Mouse (Mus musculus): ENCODE results near the gene Brca1. TPM values are rescaled to one million over a fixed set of nuclear protein-coding genes. Genes with fewer than 3 reads are reported as not detected.
"Not testable (repeated sequence)": the region's sequence is repeated elsewhere in the genome, so short reads cannot be mapped to it uniquely, and the experiment has no call there.

Gene Brca1
- polyA plus RNA-seq, 1 experiment from 2014 or later = 0.42 TPM

DNA sequence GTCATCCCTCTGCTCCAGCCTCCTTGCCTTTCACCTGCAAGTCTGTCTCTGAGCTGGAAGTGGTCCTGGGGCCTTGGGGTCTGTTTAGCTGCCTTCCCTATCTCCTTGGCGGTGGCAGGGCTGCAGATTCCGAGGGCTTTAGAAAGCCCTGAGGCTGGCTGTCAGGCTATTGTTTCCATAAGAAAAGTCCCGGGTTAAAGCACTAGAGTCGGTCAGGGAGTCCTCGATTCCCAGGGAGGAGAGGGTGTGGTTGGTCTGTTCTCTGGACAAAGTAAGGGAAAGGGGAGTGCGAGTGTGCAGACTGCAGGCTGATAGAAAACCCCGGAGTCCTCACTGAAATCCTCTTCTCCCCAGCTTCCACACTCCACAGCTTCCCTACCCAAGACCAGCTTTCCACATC lies 81.5 kb downstream of the Brca1 start:
- H3K9ac ChIP-seq (replicated peaks; ENCODE audit: low read depth) = no peak overlapping the region
- no peak overlapping the region for H3K4me3 ChIP-seq (ENCODE audit: low read depth, low read length)
- no peaks in the 10 kb centered on the region for H3K9me3 ChIP-seq (ENCODE audit: low read length)
- H3K27ac ChIP-seq (ENCODE audit: low read length) = no peak overlapping the region
- TF ChIP-seq EP300 (IDR thresholded peaks at IDR 0.05) (no peak), CTCF (IDR thresholded peaks at IDR 0.05) (no peak)
- no peaks in the 10 kb centered on the region for H3K27me3 ChIP-seq (replicated peaks; ENCODE audit: insufficient read depth, low read length)
- H3K4me1 ChIP-seq (ENCODE audit: insufficient read depth, low read depth, low read length) = no peaks in the 10 kb centered on the region; the same call in 1 of the 2 replicates
- H3K4me2 ChIP-seq (replicated peaks; ENCODE audit: low read depth, low read length) = no peak overlapping the region
- H3K36me3 ChIP-seq (ENCODE audit: insufficient read depth, low read length) = no peaks in the 10 kb centered on the region
- ATAC-seq (no peak), DNase-seq (ENCODE audit: low spot score) (no peak)
- WGBS = 49% methylated on average over 7 of the region's 7 CpGs

DNA sequence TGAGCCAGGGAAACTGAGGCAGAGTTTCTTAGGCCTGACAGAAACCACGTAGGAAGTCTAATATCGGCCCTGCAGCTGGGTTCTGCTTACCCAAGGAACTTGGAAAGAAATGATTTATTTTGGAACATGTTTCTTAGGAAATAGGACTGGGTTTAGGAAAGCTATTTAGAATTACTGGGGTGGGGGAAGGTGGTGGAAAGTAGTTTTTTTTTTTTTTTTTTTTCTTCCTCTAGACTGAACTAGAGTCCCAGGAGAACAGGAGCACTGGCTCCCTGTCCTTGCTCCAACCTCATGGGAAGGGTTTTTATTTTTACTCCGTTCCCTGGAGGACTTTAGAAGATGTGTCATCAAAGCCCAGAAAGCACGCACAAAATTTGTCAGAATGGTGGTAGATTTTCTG lies 82.6 kb downstream of the Brca1 start:
- Histone ChIP-seq H3K27me3 (replicated peaks; ENCODE audit: insufficient read depth, low read length) (no peaks in the 10 kb centered on the region), H3K27ac (ENCODE audit: low read length) (no peak overlapping the region), H3K9ac (replicated peaks; ENCODE audit: low read depth) (no peak overlapping the region), H3K36me3 (ENCODE audit: insufficient read depth, low read length) (no peaks in the 10 kb centered on the region), H3K4me2 (replicated peaks; ENCODE audit: low read depth, low read length) (peak overlapping the region; percentile 98; the same call in 1 of the 2 replicates), H3K4me3 (ENCODE audit: low read depth, low read length) (0 out of 2 replicates have a peak overlapping the region, but pooled peaks have one; percentile 77), H3K4me1 (ENCODE audit: insufficient read depth, low read depth, low read length) (peaks cover 1% of the 10 kb centered on the region; the same call in 1 of the 2 replicates), H3K9me3 (ENCODE audit: low read length) (no peaks in the 10 kb centered on the region)
- DNase-seq (ENCODE audit: low spot score) (no peak), ATAC-seq (no peak)
- 59% methylated on average over 4 of the region's 4 CpGs for WGBS
- no peak for TF ChIP-seq EP300 (IDR thresholded peaks at IDR 0.05)

DNA sequence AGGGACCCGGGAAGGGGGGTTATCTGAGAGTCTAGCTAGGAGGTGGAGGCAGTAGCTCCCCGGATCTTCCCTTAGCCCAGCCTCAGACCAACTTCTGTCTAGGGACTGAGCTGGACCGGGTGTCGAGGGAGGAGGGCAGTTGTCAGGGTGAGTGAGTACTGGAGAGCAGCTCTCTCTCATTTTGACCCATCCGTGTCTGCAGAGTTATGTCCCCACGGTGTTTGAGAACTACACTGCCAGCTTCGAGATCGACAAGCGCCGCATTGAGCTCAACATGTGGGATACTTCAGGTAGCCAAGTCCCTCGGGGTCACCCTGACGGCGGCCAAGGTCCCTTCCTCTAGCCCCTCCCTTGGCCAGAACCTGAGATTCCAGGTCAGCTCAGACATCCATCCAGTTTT lies 83.0 kb downstream of the Brca1 start:
- H3K36me3 ChIP-seq (ENCODE audit: insufficient read depth, low read length) = no peaks in the 10 kb centered on the region
- DNase-seq (ENCODE audit: low spot score) = no peak
- peak overlapping the region; percentile 32; the same call in 1 of the 2 replicates for H3K9ac ChIP-seq (replicated peaks; ENCODE audit: low read depth)
- peaks cover 6% of the 10 kb centered on the region; the same call in 1 of the 2 replicates for H3K4me1 ChIP-seq (ENCODE audit: insufficient read depth, low read depth, low read length)
- ATAC-seq = no peak
- WGBS = 5% methylated on average over 13 of the region's 13 CpGs
- H3K4me2 ChIP-seq (replicated peaks; ENCODE audit: low read depth, low read length) = peak overlapping the region; percentile 98
- TF ChIP-seq EP300 (IDR thresholded peaks at IDR 0.05) = no peak
- no peak for TF ChIP-seq CTCF (IDR thresholded peaks at IDR 0.05)
- H3K27me3 ChIP-seq (replicated peaks; ENCODE audit: insufficient read depth, low read length) = no peaks in the 10 kb centered on the region
- no peaks in the 10 kb centered on the region for H3K9me3 ChIP-seq (ENCODE audit: low read length)
- H3K4me3 ChIP-seq (ENCODE audit: low read depth, low read length) = peak overlapping the region; percentile 77
- H3K27ac ChIP-seq (ENCODE audit: low read length) = no peak overlapping the region

DNA sequence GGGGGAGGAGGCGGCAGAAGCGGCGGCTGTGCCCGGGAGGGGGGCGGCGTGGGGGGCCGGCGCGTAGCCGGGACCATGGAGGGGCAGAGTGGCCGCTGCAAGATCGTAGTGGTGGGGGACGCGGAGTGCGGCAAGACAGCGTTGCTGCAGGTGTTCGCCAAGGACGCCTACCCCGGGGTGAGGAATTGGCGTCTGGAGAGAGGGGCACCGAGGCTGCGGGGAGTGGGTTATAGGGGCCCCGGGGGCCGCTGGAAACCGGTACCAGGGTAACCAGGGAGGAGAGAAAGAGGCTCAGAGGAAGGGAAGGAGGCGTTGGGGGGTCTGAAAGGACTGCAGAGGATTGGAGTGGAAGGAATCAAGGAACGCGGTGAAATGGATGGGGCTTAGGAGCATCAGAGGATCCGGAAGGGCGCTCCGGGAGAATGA lies 83.5 kb downstream of the Brca1 start:
- WGBS = under 1% methylated on average over 22 of the region's 31 CpGs
- peak overlapping the region; percentile 32 for H3K9ac ChIP-seq (replicated peaks; ENCODE audit: low read depth)
- H3K27ac ChIP-seq (ENCODE audit: low read length) = no peak overlapping the region
- H3K9me3 ChIP-seq (ENCODE audit: low read length) = no peaks in the 10 kb centered on the region
- DNase-seq (ENCODE audit: low spot score) (peak; percentile 39), ATAC-seq (no peak)
- no peaks in the 10 kb centered on the region for H3K36me3 ChIP-seq (ENCODE audit: insufficient read depth, low read length)
- H3K4me1 ChIP-seq (ENCODE audit: insufficient read depth, low read depth, low read length) = peaks cover 10% of the 10 kb centered on the region; the same call in 1 of the 2 replicates
- peak overlapping the region; percentile 98 for H3K4me2 ChIP-seq (replicated peaks; ENCODE audit: low read depth, low read length)
- H3K4me3 ChIP-seq (ENCODE audit: low read depth, low read length) = peak overlapping the region; percentile 77
- TF ChIP-seq CTCF (IDR thresholded peaks at IDR 0.05) (no peak), EP300 (IDR thresholded peaks at IDR 0.05) (no peak)
- H3K27me3 ChIP-seq (replicated peaks; ENCODE audit: insufficient read depth, low read length) = no peaks in the 10 kb centered on the region

DNA sequence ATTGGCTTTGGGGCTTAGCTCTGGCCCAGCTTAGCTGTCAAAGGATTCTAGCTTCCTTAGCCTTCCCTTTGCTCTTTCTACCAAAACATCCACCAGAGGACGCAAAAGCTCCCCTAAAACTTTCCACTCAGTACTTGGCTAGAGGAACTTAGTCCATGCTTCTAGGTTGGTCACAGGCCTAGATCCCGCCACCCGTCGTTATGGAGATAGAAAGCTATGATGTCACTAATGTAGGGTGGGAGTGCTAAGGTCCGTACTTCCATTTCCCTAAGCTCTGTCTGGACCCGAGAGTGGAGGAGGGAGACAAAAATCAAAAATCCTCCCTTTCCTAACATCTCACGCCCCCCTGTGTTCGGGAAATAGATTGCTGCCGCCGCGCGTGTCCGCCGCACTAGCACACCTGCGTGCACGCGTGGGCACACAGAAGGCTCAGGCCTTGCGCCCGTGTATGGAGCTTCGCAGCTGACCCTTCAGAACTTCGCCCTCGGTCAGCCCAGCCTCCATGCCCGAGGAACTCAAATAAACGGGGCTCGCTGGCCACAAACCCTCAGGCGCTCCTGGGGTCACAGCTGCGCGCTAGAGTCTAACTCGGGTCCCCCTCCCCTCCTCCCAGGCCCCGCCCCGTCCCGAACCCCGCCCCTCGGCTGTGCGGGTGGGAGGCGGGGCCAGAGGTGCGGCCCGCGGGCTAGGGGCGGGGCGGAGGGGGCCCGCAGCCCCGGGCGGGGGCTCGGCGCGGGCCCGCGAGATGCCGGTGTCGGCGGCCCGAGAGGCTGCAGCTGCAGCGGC lies 84.1 kb downstream of the Brca1 start:
- Histone ChIP-seq H3K27me3 (replicated peaks; ENCODE audit: insufficient read depth, low read length) (no peaks in the 10 kb centered on the region), H3K4me3 (ENCODE audit: low read depth, low read length) (peak overlapping the region; percentile 77), H3K9me3 (ENCODE audit: low read length) (no peaks in the 10 kb centered on the region), H3K4me1 (ENCODE audit: insufficient read depth, low read depth, low read length) (peaks cover 10% of the 10 kb centered on the region; the same call in 1 of the 2 replicates), H3K27ac (ENCODE audit: low read length) (no peak overlapping the region), H3K36me3 (ENCODE audit: insufficient read depth, low read length) (no peaks in the 10 kb centered on the region), H3K9ac (replicated peaks; ENCODE audit: low read depth) (peak overlapping the region; percentile 32), H3K4me2 (replicated peaks; ENCODE audit: low read depth, low read length) (peak overlapping the region; percentile 98)
- ATAC-seq = peak; percentile 67
- peak; percentile 90 for DNase-seq (ENCODE audit: low spot score)
- 1% methylated on average over 43 of the region's 54 CpGs for WGBS
- TF ChIP-seq EP300 (IDR thresholded peaks at IDR 0.05) = no peak
- TF ChIP-seq CTCF (IDR thresholded peaks at IDR 0.05) = peak; percentile 78

DNA sequence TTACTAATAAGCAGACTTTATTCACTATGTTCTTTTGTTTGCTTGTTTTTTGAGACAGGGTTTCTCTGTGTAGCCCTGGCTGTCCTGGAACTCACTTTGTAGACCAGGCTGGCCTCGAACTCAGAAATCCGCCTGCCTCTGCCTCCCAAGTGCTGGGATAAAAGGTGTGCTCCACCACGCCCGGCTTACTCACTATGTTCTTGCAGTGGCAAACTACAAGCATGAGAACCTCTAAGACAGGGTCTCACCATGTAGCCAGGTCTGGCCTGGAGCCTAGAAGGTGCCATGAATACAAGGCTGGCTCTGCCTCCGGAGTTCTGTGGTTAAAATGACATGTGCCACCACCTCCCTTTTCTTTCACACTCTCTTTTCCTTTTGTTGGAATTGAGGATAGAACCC lies 85.2 kb downstream of the Brca1 start:
- 52% methylated on average over 5 of the region's 5 CpGs for WGBS
- ATAC-seq = not testable (repeated sequence)

More for the DNA sequence above, 85.2 kb downstream of the Brca1 start:
- peak overlapping the region; percentile 84 for H3K4me3 ChIP-seq (ENCODE audit: low read depth, low read length)
- H3K36me3 ChIP-seq (ENCODE audit: insufficient read depth, low read length); DNase-seq (ENCODE audit: low spot score); H3K4me1 ChIP-seq (ENCODE audit: insufficient read depth, low read depth, low read length); H3K9ac ChIP-seq (replicated peaks; ENCODE audit: low read depth); H3K9me3 ChIP-seq (ENCODE audit: low read length); H3K27me3 ChIP-seq (replicated peaks; ENCODE audit: insufficient read depth, low read length); H3K27ac ChIP-seq (ENCODE audit: low read length): not testable (repeated sequence)
- peak overlapping the region; percentile 72 for H3K4me2 ChIP-seq (replicated peaks; ENCODE audit: low read depth, low read length)

All from lung, postnatal 0 days (tissue).